Mouse (Mus musculus) forebrain, embryonic 13.5 days (tissue): ENCODE results near the gene Jag2. TPM values are rescaled to one million over a fixed set of nuclear protein-coding genes. Genes with fewer than 3 reads are reported as not detected.

Source experiments
- ATAC-seq: fragments of 200-750 bp; cut with Nextera tagmentation; 2 replicates; pipeline ENCODE4 v1.8.0; 2017
- H3K27ac ChIP-seq: fragments of 300-500 bp; sonication (generic); 2 replicates; pipeline ENCODE4 v1.5.1; 2015; ENCODE audit warnings: inconsistent platforms, mild to moderate bottlenecking, moderate library complexity
- H3K27me3 ChIP-seq: fragments of 300-500 bp; sonication (generic); 2 replicates; pipeline ENCODE4 v1.6.1; 2015; ENCODE audit warnings: mild to moderate bottlenecking, inconsistent platforms
- H3K36me3 ChIP-seq: fragments of 300-500 bp; sonication (generic); 2 replicates; pipeline ENCODE4 v1.6.1; 2015; ENCODE audit warnings: mild to moderate bottlenecking, inconsistent platforms; ENCODE audit not compliant: poor library complexity, severe bottlenecking
- H3K4me1 ChIP-seq: fragments of 300-500 bp; sonication (generic); 2 replicates; pipeline ENCODE4 v1.6.1; 2015; ENCODE audit warnings: inconsistent platforms
- H3K4me2 ChIP-seq: fragments of 300-500 bp; sonication (generic); 2 replicates; pipeline ENCODE4 v1.6.1; 2015; ENCODE audit warnings: inconsistent platforms, mild to moderate bottlenecking, moderate library complexity
- H3K4me3 ChIP-seq: fragments of 300-500 bp; sonication (generic); 2 replicates; pipeline ENCODE4 v1.5.1; 2015; ENCODE audit warnings: mild to moderate bottlenecking, inconsistent platforms
- H3K9ac ChIP-seq: fragments of 300-500 bp; sonication (generic); 2 replicates; pipeline ENCODE4 v1.6.1; 2015; ENCODE audit warnings: mild to moderate bottlenecking, inconsistent platforms
- H3K9me3 ChIP-seq: fragments of 300-500 bp; sonication (generic); replicated peaks from 2 replicates; pipeline ENCODE4 v1.6.1; 2016; ENCODE audit warnings: inconsistent platforms
- whole genome bisulfite sequencing: fragments of 180-500 bp; shearing (Covaris S2); methylation state at CpG from one replicate; pipeline ENCODE4 v1.1.7; 2015; 5-methylcytosine and 5-hydroxymethylcytosine counted together
- polyA plus RNA-seq: library from polyadenylated mRNA; unstranded; fragments of >200 nt; fragmentation: Nextera tagmentation; extraction: Ambion mirVana; gene quantifications from 2 replicates; pipeline ENCODE4 v1.2.1, GENCODE M21; 2015

The Jag2 gene
- polyA plus RNA-seq, 1 experiment from 2014 or later, result 4.1 TPM

GRCm38 (mm10) chr12:112952926-112953565 lies 23.5 kb upstream of the Jag2 start:
- WGBS, result 84% methylated on average over 3 of the region's 3 CpGs
- Histone ChIP-seq H3K4me1 (peaks cover 20% of the 10 kb centered on the region), H3K9me3 (no peaks in the 10 kb centered on the region), H3K4me2 (no peak overlapping the region), H3K36me3 (peaks cover 13% of the 10 kb centered on the region), H3K27ac (no peak overlapping the region), H3K9ac (no peak overlapping the region), H3K4me3 (no peak overlapping the region), H3K27me3 (peaks cover 4% of the 10 kb centered on the region; the same call in 1 of the 2 replicates)
- no peak for ATAC-seq

DNA sequence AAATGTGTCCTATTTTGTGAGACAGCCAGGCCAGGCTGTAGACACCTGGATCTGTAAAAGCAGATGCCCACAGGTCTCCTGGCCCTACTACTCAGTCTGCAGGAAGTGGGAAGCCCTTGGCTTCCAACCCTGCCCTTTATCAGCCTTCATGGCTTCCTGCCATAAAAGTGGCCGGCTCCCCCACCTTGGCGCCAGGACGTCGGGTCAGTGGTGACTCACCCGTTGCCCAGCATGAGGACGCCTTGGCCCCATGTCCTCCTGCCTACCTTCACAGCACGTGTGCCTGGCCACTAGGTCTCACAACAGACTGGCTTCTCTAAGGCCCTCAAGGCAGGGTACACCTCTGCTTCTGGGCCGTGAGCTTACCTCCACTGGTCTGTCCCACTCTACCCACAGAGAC lies 22.9 kb upstream of the Jag2 start:
- no peak overlapping the region for H3K4me3 ChIP-seq
- no peaks in the 10 kb centered on the region for H3K9me3 ChIP-seq
- peaks cover 8% of the 10 kb centered on the region for H3K36me3 ChIP-seq
- H3K27ac ChIP-seq, result no peak overlapping the region
- H3K27me3 ChIP-seq, result peaks cover 4% of the 10 kb centered on the region; the same call in 1 of the 2 replicates
- 87% methylated on average over 8 of the region's 8 CpGs for WGBS
- peaks cover 20% of the 10 kb centered on the region for H3K4me1 ChIP-seq
- H3K9ac ChIP-seq, result no peak overlapping the region
- ATAC-seq, result no peak
- H3K4me2 ChIP-seq, result no peak overlapping the region

DNA sequence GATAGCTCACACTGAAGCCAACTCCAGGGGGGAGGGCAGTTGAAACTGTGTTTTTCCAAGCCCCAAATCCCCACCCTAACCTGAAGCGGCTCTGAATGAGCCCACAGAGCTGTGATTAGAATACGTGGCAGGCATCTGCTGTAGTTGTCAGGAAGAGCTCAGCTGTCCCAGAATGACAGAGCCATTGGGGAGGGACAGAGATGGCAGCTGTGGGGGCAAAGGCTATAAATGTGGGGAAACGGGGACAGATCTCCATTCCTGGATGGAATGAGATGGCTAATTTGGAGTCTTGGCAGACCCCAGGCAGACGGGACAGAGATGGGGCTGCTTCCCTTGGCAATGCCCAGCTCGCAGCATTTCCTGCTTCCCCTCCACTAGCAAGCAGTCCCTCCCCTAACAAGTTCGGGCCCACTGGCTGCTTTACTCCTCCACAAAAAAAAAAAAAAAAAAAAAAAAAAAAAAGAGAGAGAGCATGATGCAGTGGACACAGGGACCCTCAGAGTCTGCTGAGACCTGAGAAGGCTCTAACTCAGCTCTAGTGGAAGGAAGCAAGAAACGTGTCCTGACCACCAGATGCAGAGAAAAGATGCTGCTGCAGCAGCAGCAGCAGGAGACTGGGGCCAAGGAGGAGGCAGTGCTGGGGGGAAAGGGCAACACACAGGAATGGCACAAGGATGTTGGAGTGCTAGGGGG lies 21.7 kb upstream of the Jag2 start:
- H3K4me3 ChIP-seq, result peak overlapping the region; percentile 50
- ATAC-seq, result no peak
- 25% methylated on average over 7 of the region's 7 CpGs for WGBS

DNA sequence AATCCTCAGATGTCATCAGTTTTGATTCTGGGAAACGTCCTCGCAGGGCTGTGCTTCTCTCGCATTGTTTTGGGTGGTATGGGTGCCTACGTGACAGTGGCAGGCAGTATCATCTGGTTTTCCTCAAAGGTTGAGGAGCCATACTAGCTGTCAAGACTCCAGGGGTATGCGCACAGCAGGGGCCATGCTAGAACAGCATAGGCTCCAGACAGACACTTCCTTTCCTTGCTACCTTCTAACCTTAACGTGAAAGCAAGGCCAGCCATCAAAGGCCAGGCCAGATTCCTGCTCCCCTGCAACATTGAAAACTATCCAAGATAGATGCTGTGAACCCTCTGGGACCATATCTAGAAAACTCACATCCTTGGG lies 21.2 kb upstream of the Jag2 start:
- Histone ChIP-seq H3K4me3 (peak overlapping the region; percentile 50), H3K9ac (peak overlapping the region; percentile 71), H3K27ac (peak overlapping the region; percentile 74), H3K9me3 (no peaks in the 10 kb centered on the region), H3K36me3 (no peaks in the 10 kb centered on the region), H3K4me1 (peaks cover 20% of the 10 kb centered on the region), H3K4me2 (peak overlapping the region; percentile 80), H3K27me3 (peaks cover 4% of the 10 kb centered on the region; the same call in 1 of the 2 replicates)
- 4% methylated on average over 6 of the region's 6 CpGs for WGBS
- peak; percentile 41 for ATAC-seq

More for the DNA sequence above, 21.7 kb upstream of the Jag2 start:
- Histone ChIP-seq H3K36me3 (no peaks in the 10 kb centered on the region), H3K4me2 (peak overlapping the region; percentile 80), H3K9me3 (no peaks in the 10 kb centered on the region), H3K27ac (peak overlapping the region; percentile 74), H3K4me1 (peaks cover 20% of the 10 kb centered on the region), H3K9ac (0 out of 2 replicates have a peak overlapping the region, but pooled peaks have one; percentile 71), H3K27me3 (peaks cover 4% of the 10 kb centered on the region; the same call in 1 of the 2 replicates)

DNA sequence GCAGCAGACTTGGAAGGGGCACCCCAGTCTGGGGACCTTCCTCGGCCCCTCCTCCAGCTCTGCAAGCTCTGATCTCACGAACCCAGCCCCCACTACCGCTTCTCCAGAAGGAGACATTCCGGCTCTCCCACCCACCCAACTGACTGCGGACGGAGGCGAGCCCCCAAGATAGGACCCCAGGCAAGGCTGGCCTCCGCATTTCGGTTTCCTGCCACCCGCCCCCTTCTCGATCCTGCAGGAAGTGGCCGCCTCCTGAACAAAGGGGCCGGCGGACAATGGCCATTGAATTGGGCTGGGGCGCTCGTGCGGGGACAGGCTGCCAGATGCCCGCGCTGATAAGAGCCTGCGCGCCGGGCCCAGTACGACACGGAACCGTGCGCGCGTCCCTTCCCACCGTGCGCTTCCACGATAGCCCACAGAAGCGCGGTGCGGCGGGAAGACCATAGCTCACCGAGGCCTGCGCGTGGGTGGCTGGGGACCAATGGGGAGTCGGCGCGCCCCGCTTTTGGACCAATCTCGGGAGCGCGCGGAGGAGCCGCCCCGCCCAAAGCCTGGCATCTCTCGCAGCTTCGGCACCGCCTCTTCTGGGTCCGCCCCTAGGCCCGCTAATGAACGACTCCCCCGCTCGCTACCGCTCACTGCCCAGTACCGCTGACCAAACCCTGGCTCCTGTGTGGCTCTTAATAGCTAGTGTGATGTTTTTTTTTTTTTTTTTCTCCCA lies 20.6 kb upstream of the Jag2 start:
- Histone ChIP-seq H3K27me3 (peaks cover 4% of the 10 kb centered on the region; the same call in 1 of the 2 replicates), H3K9ac (peak overlapping the region; percentile 71), H3K4me1 (peaks cover 20% of the 10 kb centered on the region), H3K9me3 (no peaks in the 10 kb centered on the region), H3K36me3 (no peaks in the 10 kb centered on the region), H3K27ac (peak overlapping the region; percentile 74), H3K4me2 (peak overlapping the region; percentile 80), H3K4me3 (peak overlapping the region; percentile 50)
- WGBS, result under 1% methylated on average over 54 of the region's 58 CpGs
- ATAC-seq, result peak; percentile 90

GRCm38 (mm10) chr12:112947307-112947706 lies 17.7 kb upstream of the Jag2 start:
- Histone ChIP-seq H3K4me2 (no peak overlapping the region), H3K36me3 (no peaks in the 10 kb centered on the region), H3K4me3 (no peak overlapping the region), H3K9ac (no peak overlapping the region), H3K27ac (no peak overlapping the region), H3K9me3 (no peaks in the 10 kb centered on the region), H3K4me1 (peaks cover 22% of the 10 kb centered on the region), H3K27me3 (peaks cover 4% of the 10 kb centered on the region; the same call in 1 of the 2 replicates)
- no peak for ATAC-seq
- 21% methylated on average over 4 of the region's 4 CpGs for WGBS

DNA sequence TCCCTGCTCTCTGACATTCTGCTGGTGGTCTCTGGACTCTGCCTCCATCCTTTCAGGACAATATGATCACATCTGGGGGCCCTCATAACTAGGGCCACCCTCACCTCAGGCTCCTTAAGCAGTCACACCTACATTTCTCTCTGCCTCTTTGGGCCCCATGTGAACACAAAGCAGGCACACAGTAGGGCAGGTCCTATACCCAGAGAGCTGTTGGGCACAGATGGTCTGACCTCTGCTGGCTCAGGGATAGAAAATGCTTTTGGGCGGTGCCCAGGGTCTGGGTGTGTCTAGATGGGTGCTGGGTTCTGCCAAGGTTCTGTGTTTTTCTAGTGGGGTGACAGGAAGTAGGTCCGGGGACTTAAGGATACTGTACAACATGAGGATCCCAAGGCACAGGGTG lies 14.1 kb upstream of the Jag2 start:
- no peak overlapping the region for H3K9ac ChIP-seq
- no peak overlapping the region for H3K4me3 ChIP-seq
- no peak overlapping the region for H3K27ac ChIP-seq
- H3K36me3 ChIP-seq, result no peaks in the 10 kb centered on the region
- peaks cover 15% of the 10 kb centered on the region for H3K4me1 ChIP-seq
- WGBS, result 88% methylated on average over 2 of the region's 2 CpGs
- H3K27me3 ChIP-seq, result no peaks in the 10 kb centered on the region
- H3K9me3 ChIP-seq, result no peaks in the 10 kb centered on the region
- no peak for ATAC-seq
- H3K4me2 ChIP-seq, result no peak overlapping the region

- Histone ChIP-seq H3K27me3 (no peaks in the 10 kb centered on the region), H3K27ac (no peak within 1 kb of the TSS), H3K9me3 (no peaks in the 10 kb centered on the region), H3K4me2 (peak within 1 kb of the TSS; percentile 67), H3K9ac (peak within 1 kb of the TSS; percentile 82), H3K36me3 (no peaks in the 10 kb centered on the region), H3K4me3 (peak within 1 kb of the TSS; percentile 67), H3K4me1 (peaks cover 19% of the 10 kb centered on the region)
- WGBS, result 1% methylated on average over 53 of the region's 58 CpGs
- ATAC-seq, result peak; percentile 84
These were observed 12.5 kb upstream of the Jag2 start, which contains the start of gene Nudt14 for GRCm38 (mm10) chr12:112941776-112942713. TSS of gene Nudt14 (minus strand) at chr12:112942124.

DNA sequence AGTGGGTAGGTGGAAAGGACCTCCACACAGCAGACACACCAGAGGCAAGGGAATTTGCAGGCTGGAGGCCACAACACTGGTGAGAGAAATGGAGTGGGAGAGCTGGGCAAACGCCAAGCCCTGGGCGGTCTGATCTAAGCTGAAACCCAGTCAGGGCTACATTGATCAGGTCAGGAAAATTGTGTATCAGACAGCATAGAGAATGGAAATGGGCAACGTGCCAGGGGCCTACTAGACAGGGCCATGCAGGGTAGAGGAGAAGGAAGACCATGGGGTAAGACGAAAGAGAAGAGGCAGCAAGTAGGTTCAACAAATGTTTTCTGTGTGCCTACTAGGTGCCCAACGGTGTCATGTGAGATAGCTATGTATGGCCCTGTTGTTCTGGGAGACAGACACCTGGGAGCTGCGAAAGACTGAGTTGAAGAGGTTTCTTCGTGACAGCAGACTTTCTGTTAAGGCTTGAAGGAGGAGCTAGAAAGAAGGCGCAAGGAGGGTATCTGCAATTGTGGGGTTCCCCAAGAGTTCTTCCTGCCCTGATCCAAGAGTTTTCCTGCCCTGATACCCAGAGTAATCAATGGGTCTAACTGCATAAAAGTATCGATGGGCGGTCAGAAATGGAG lies 11.7 kb upstream of the Jag2 start:
- 43% methylated on average over 10 of the region's 10 CpGs for WGBS
- Histone ChIP-seq H3K9ac (peak overlapping the region; percentile 82), H3K27ac (no peak overlapping the region), H3K4me2 (peak overlapping the region; percentile 67), H3K36me3 (no peaks in the 10 kb centered on the region), H3K27me3 (no peaks in the 10 kb centered on the region), H3K4me3 (peak overlapping the region; percentile 67), H3K4me1 (peaks cover 19% of the 10 kb centered on the region), H3K9me3 (no peaks in the 10 kb centered on the region)
- peak; percentile 11 for ATAC-seq

DNA sequence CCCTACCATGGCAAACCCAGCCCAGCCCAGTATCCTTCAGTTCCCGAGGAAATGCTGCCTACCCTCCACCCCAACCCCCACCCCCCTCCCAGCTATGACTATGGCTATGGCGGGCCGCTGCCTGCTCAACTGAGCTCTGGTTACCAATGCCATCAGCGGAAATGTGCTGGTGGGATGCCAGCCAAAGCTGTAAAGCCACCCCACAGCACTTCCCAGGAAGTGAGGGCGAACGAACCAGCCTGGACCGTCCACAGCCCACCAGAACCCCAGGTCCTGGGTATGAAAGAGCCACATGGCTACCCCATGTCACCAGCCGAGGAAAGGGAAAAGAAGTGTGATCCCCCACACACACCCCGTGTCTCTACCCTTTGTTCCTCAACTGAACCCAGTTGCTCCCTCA lies 11.1 kb upstream of the Jag2 start:
- no peak for ATAC-seq
- no peaks in the 10 kb centered on the region for H3K9me3 ChIP-seq
- H3K27ac ChIP-seq, result no peak overlapping the region
- no peak overlapping the region for H3K9ac ChIP-seq
- H3K36me3 ChIP-seq, result no peaks in the 10 kb centered on the region
- H3K27me3 ChIP-seq, result no peaks in the 10 kb centered on the region
- 91% methylated on average over 9 of the region's 9 CpGs for WGBS
- no peak overlapping the region for H3K4me3 ChIP-seq
- H3K4me1 ChIP-seq, result peaks cover 19% of the 10 kb centered on the region
- H3K4me2 ChIP-seq, result peak overlapping the region; percentile 67; the same call in 1 of the 2 replicates

- H3K4me3 ChIP-seq, result no peak overlapping the region
- 0 out of 2 replicates have a peak overlapping the region, but pooled peaks have one; percentile 17 for H3K9ac ChIP-seq
- no peak for ATAC-seq
- WGBS, result 93% methylated on average over 4 of the region's 4 CpGs
- no peaks in the 10 kb centered on the region for H3K9me3 ChIP-seq
- H3K36me3 ChIP-seq, result no peaks in the 10 kb centered on the region
- H3K27ac ChIP-seq, result no peak overlapping the region
- no peak overlapping the region for H3K4me2 ChIP-seq
- H3K27me3 ChIP-seq, result no peaks in the 10 kb centered on the region
- peaks cover 19% of the 10 kb centered on the region for H3K4me1 ChIP-seq
These were observed 10.7 kb upstream of the Jag2 start for GRCm38 (mm10) chr12:112940238-112940637.
